Mouse (Mus musculus): ENCODE results near the gene Rnf216. TPM values are rescaled to one million over a fixed set of nuclear protein-coding genes. Genes with fewer than 3 reads are reported as not detected.

Gene Rnf216
- polyA plus RNA-seq, 1 experiment from 2014 or later: 36.8 TPM

DNA sequence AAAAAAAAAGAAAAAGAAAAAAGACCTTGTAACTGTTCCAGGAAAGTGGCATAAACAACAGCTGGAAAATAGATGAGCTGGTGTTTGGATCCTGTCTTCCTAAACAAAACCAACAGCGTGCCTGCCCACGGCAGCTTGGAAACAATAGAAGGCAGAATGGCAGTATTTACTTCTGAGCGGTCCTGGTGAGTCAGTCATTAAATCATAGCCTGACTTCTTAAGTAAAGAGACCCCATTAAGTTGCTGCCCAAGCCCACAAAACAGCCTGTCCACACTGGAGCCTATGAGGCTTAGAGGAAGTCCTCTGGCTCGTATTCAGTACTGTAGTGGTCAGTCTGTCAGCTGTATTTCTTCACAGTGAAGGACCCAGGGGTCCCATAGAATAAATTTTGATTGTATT, 81.6 kb downstream of the Rnf216 start:
- no peak for ATAC-seq (ENCODE audit: low read depth)
- Histone ChIP-seq H3K36me3 (ENCODE audit: control insufficient read depth, insufficient read depth, low read length) (peaks cover 8% of the 10 kb centered on the region; the same call in 1 of the 2 replicates), H3K4me3 (ENCODE audit: low read depth, low read length) (no peak overlapping the region), H3K27ac (ENCODE audit: low read depth, low read length) (0 out of 2 replicates have a peak overlapping the region, but pooled peaks have one; percentile 46), H3K9me3 (ENCODE audit: control insufficient read depth, low read length) (no peaks in the 10 kb centered on the region), H3K9ac (replicated peaks; ENCODE audit: low read depth, low read length) (no peak overlapping the region; the same call in 1 of the 2 replicates), H3K4me1 (ENCODE audit: control insufficient read depth, insufficient read depth, low read length) (peaks cover 10% of the 10 kb centered on the region), H3K4me2 (ENCODE audit: low read depth, low read length) (no peak overlapping the region), H3K27me3 (ENCODE audit: control insufficient read depth, insufficient read depth, low read length) (no peaks in the 10 kb centered on the region)
- WGBS: 9% methylated on average over 4 of the region's 4 CpGs

DNA sequence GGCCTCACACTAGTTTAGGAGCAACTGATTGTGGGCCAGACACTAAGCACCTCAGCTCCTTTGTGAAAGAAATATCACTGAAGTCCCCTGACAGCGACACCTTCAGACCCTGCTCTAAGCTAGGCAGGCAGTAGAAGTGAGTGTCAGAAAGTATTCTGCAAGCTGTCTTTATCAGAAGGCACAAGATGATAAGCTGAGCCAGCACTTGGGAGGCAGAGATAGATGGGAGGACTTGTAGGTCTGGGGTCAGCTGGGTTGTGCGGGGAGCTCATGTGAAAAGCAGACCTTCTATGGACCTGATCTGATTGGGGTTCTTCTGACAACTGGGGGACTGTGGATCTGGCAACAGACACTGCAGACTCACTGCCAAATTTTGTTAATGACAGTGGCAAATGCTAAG, 88.9 kb downstream of the Rnf216 start:
- Histone ChIP-seq H3K4me2 (ENCODE audit: low read depth, low read length) (no peak overlapping the region), H3K4me3 (ENCODE audit: low read depth, low read length) (no peak overlapping the region), H3K4me1 (ENCODE audit: control insufficient read depth, insufficient read depth, low read length) (no peaks in the 10 kb centered on the region), H3K27me3 (ENCODE audit: control insufficient read depth, insufficient read depth, low read length) (no peaks in the 10 kb centered on the region), H3K27ac (ENCODE audit: low read depth, low read length) (no peak overlapping the region), H3K9me3 (ENCODE audit: control insufficient read depth, low read length) (no peaks in the 10 kb centered on the region), H3K36me3 (ENCODE audit: control insufficient read depth, insufficient read depth, low read length) (peaks cover 8% of the 10 kb centered on the region; the same call in 1 of the 2 replicates), H3K9ac (replicated peaks; ENCODE audit: low read depth, low read length) (no peak overlapping the region)
- no peak for ATAC-seq (ENCODE audit: low read depth)
- 99% methylated on average over 2 of the region's 2 CpGs for WGBS

DNA sequence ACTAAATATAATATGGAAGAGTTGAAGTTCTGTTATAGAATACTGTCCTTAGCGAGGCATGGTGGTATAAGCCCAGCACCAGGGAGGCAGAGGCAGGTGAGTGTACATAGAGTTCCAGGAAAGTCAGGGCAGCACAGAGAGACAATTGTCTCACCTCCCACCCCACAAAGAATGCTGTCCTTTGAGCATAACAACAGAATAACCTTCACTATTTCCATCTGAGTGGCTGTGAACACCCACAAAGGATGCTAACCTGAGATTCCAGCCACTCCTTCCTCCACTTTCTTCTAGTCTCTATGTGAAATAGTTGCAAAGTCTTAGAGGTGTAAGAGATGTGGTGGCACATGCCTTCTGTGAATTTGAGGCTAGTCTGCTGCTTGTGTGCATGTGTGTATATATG, 89.8 kb downstream of the Rnf216 start:
- Histone ChIP-seq H3K36me3 (ENCODE audit: control insufficient read depth, insufficient read depth, low read length) (peaks cover 8% of the 10 kb centered on the region; the same call in 1 of the 2 replicates), H3K9ac (replicated peaks; ENCODE audit: low read depth, low read length) (no peak overlapping the region), H3K4me3 (ENCODE audit: low read depth, low read length) (no peak overlapping the region), H3K27ac (ENCODE audit: low read depth, low read length) (no peak overlapping the region), H3K4me1 (ENCODE audit: control insufficient read depth, insufficient read depth, low read length) (no peaks in the 10 kb centered on the region), H3K4me2 (ENCODE audit: low read depth, low read length) (no peak overlapping the region), H3K27me3 (ENCODE audit: control insufficient read depth, insufficient read depth, low read length) (no peaks in the 10 kb centered on the region), H3K9me3 (ENCODE audit: control insufficient read depth, low read length) (no peaks in the 10 kb centered on the region)
- ATAC-seq (ENCODE audit: low read depth): no peak
- WGBS: 100% methylated on average over 1 of the region's 1 CpGs

DNA sequence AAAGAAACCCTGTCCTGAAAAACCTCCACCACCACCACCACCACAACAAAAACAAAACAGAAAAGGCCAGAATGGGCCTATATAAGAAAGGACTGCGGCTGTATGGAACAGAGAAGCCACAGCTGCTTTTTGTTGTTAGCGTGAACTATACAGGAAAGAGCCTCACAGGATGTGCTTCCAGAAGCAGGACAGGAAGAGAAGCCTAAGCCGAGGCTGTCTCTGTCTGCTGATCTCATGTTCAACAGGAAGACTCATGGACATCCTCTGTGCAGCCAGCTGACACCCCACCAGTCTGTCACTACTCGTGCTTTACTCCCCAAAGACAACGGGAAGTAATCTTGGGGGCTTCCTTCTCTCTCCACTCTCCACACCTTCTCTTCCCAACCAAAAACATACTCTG, 95.4 kb downstream of the Rnf216 start:
- Histone ChIP-seq H3K36me3 (ENCODE audit: control insufficient read depth, insufficient read depth, low read length) (peaks cover 22% of the 10 kb centered on the region), H3K27ac (ENCODE audit: low read depth, low read length) (no peak overlapping the region)
- 94% methylated on average over 5 of the region's 5 CpGs for WGBS

DNA sequence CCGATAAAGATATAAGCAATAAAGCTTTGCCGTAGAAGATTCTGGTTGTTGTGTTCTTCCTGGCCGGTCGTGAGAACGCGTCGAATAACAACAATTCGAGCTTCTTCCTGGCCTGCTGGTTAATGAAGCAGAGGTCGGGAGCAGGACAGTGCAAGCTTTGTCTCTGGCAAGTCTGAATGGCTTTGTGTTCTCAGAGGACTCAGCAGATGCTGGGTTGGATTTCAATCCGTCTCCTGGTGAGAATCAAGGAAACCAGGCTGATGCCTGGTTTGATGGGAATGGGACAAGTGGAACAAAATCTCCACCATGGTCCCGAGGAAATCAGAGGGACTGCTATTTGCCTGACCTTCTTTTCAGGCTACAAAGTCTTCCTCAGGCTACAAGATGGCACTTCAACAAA, 103.4 kb downstream of the Rnf216 start:
- Histone ChIP-seq H3K4me2 (ENCODE audit: low read depth, low read length) (no peak overlapping the region; the same call in 1 of the 2 replicates), H3K27ac (ENCODE audit: low read depth, low read length) (peak overlapping the region; percentile 69), H3K9ac (replicated peaks; ENCODE audit: low read depth, low read length) (no peak overlapping the region), H3K36me3 (ENCODE audit: control insufficient read depth, insufficient read depth, low read length) (peaks cover 20% of the 10 kb centered on the region), H3K4me3 (ENCODE audit: low read depth, low read length) (no peak overlapping the region), H3K4me1 (ENCODE audit: control insufficient read depth, insufficient read depth, low read length) (peaks cover 8% of the 10 kb centered on the region; the same call in 1 of the 2 replicates), H3K27me3 (ENCODE audit: control insufficient read depth, insufficient read depth, low read length) (no peaks in the 10 kb centered on the region), H3K9me3 (ENCODE audit: control insufficient read depth, low read length) (no peaks in the 10 kb centered on the region)
- 40% methylated on average over 10 of the region's 11 CpGs for WGBS
- ATAC-seq (ENCODE audit: low read depth): no peak

More for the DNA sequence above, 95.4 kb downstream of the Rnf216 start:
- H3K9me3 ChIP-seq (ENCODE audit: control insufficient read depth, low read length): no peaks in the 10 kb centered on the region
- no peak overlapping the region for H3K9ac ChIP-seq (replicated peaks; ENCODE audit: low read depth, low read length)
- H3K4me1 ChIP-seq (ENCODE audit: control insufficient read depth, insufficient read depth, low read length): no peaks in the 10 kb centered on the region
- H3K4me3 ChIP-seq (ENCODE audit: low read depth, low read length): no peak overlapping the region
- ATAC-seq (ENCODE audit: low read depth): no peak
- no peaks in the 10 kb centered on the region for H3K27me3 ChIP-seq (ENCODE audit: control insufficient read depth, insufficient read depth, low read length)
- H3K4me2 ChIP-seq (ENCODE audit: low read depth, low read length): no peak overlapping the region

DNA sequence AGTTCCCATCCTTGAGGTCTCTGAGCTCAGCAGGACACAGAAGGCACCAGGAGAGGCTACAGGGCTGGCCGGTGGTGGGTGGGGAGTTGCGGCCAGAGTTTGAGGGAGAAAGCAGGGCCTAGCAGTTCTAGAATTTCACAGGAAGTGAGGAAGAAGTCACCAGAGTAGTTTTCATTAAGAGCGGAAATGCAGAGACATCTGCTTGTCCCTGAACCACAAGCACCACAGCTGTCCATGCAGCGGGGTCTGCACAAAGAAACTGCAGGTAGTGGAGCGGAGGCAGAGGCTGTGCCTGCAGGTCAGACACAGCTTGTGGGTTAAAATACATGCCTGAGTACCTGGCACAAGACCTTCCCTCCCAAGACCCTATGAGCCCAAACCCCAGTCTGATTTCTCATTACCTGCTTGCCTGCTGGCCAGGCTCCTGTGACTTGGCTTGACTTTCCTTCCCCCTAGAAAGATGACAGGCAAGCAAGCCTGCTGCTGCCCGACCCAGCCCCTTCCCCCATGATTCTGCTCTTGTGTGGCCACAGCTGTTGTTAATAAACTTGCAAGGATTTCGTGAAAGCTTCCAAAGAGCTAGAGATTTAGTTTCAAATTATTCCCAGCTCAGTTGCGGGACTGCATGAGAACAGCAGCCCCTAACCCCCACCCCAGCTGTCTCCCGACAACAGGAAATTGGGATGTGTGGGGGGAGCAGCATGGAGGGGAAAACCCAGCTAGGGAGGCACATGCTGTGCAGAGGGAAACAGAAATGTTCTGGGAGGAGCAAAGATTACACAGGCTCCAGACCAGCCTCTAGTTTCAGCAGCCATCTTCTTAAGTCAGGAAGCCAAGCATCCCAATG, 111.9 kb downstream of the Rnf216 start:
- H3K4me3 ChIP-seq (ENCODE audit: low read depth, low read length): no peak overlapping the region
- no peak overlapping the region for H3K4me2 ChIP-seq (ENCODE audit: low read depth, low read length)
- no peaks in the 10 kb centered on the region for H3K27me3 ChIP-seq (ENCODE audit: control insufficient read depth, insufficient read depth, low read length)
- 47% methylated on average over 9 of the region's 9 CpGs for WGBS
- no peaks in the 10 kb centered on the region; the same call in 1 of the 2 replicates for H3K4me1 ChIP-seq (ENCODE audit: control insufficient read depth, insufficient read depth, low read length)
- H3K36me3 ChIP-seq (ENCODE audit: control insufficient read depth, insufficient read depth, low read length): no peaks in the 10 kb centered on the region
- no peak for ATAC-seq (ENCODE audit: low read depth)
- H3K9me3 ChIP-seq (ENCODE audit: control insufficient read depth, low read length): no peaks in the 10 kb centered on the region
- H3K27ac ChIP-seq (ENCODE audit: low read depth, low read length): peak overlapping the region; percentile 67
- no peak overlapping the region for H3K9ac ChIP-seq (replicated peaks; ENCODE audit: low read depth, low read length)

DNA sequence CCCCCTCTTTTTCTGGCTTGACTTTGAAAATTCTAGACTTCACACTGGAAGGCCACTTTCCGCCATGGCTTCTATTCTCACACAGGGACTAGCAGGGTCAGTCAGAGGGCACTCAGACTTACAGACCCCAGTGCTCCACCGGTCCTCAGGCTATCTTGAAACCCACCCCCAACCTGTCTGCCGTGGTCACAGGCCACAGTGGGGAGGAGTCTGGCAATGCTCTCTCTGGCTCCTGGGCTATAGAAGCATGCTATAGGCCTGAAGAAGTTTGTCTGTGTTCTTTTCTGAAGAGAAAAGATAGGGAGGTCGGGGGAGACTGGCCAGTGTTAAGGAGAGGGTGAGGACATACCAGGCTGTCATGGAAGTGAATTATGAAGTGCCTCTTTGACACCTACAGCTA, 112.7 kb downstream of the Rnf216 start:
- Histone ChIP-seq H3K9me3 (ENCODE audit: control insufficient read depth, low read length) (no peaks in the 10 kb centered on the region), H3K4me3 (ENCODE audit: low read depth, low read length) (no peak overlapping the region), H3K27me3 (ENCODE audit: control insufficient read depth, insufficient read depth, low read length) (no peaks in the 10 kb centered on the region), H3K27ac (ENCODE audit: low read depth, low read length) (peak overlapping the region; percentile 29; the same call in 1 of the 2 replicates), H3K4me2 (ENCODE audit: low read depth, low read length) (no peak overlapping the region), H3K36me3 (ENCODE audit: control insufficient read depth, insufficient read depth, low read length) (no peaks in the 10 kb centered on the region), H3K9ac (replicated peaks; ENCODE audit: low read depth, low read length) (no peak overlapping the region), H3K4me1 (ENCODE audit: control insufficient read depth, insufficient read depth, low read length) (no peaks in the 10 kb centered on the region; the same call in 1 of the 2 replicates)
- 48% methylated on average over 4 of the region's 4 CpGs for WGBS
- ATAC-seq (ENCODE audit: low read depth): no peak

DNA sequence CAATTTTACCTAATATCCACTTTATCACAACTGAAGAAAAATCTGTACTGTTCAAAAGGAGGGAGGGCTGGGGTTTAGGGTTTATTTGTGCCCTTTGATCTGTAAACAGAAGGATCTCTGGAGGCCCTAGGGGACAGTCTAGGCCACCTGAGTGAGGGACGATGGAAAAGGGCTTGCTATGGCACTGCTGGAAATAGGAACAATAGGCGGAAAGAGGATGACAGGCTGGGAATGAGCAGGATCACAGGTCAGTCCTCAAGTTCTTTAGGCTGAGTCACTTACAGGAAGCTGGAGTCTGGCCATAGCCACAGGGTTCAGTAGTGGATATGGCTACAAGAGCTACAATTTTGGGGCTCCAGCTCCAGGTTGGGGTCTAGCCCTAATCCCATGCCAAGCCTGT, 114.6 kb downstream of the Rnf216 start:
- 52% methylated on average over 2 of the region's 2 CpGs for WGBS

DNA sequence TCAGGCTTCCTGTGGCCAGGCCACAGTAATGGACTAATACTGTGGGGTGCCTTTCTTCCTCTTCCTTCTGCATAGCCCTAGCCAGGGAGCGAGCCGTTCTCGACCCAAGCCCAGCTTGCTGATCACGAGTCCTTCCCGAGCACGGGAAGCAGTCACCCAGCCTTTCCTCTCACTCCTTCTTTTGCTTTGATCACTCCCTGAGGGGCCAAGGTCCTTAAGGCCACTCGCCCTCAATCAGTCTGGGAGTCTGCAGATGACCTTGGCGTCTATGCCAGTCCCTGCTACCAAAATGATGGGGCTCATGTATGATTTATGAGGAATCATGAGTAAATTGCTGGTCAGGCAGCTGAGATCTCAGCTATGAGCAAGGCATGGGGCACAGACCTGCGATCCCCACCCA, 115.3 kb downstream of the Rnf216 start:
- H3K4me1 ChIP-seq (ENCODE audit: control insufficient read depth, insufficient read depth, low read length): no peaks in the 10 kb centered on the region; the same call in 1 of the 2 replicates
- H3K9me3 ChIP-seq (ENCODE audit: control insufficient read depth, low read length): no peaks in the 10 kb centered on the region
- 88% methylated on average over 9 of the region's 9 CpGs for WGBS
- H3K36me3 ChIP-seq (ENCODE audit: control insufficient read depth, insufficient read depth, low read length): 0 out of 2 replicates have a peak, but pooled peaks cover 6% of the 10 kb centered on the region
- H3K4me3 ChIP-seq (ENCODE audit: low read depth, low read length): no peak overlapping the region
- H3K9ac ChIP-seq (replicated peaks; ENCODE audit: low read depth, low read length): no peak overlapping the region
- no peaks in the 10 kb centered on the region for H3K27me3 ChIP-seq (ENCODE audit: control insufficient read depth, insufficient read depth, low read length)
- no peak overlapping the region for H3K4me2 ChIP-seq (ENCODE audit: low read depth, low read length)
- ATAC-seq (ENCODE audit: low read depth): no peak
- no peak overlapping the region for H3K27ac ChIP-seq (ENCODE audit: low read depth, low read length)

More for the DNA sequence above, 114.6 kb downstream of the Rnf216 start:
- Histone ChIP-seq H3K27ac (ENCODE audit: low read depth, low read length) (no peak overlapping the region), H3K9me3 (ENCODE audit: control insufficient read depth, low read length) (no peaks in the 10 kb centered on the region), H3K9ac (replicated peaks; ENCODE audit: low read depth, low read length) (no peak overlapping the region), H3K4me3 (ENCODE audit: low read depth, low read length) (no peak overlapping the region), H3K27me3 (ENCODE audit: control insufficient read depth, insufficient read depth, low read length) (no peaks in the 10 kb centered on the region), H3K36me3 (ENCODE audit: control insufficient read depth, insufficient read depth, low read length) (no peaks in the 10 kb centered on the region), H3K4me2 (ENCODE audit: low read depth, low read length) (no peak overlapping the region), H3K4me1 (ENCODE audit: control insufficient read depth, insufficient read depth, low read length) (no peaks in the 10 kb centered on the region; the same call in 1 of the 2 replicates)
- ATAC-seq (ENCODE audit: low read depth): no peak

All from neural tube, embryonic 14.5 days (tissue).